Mouse (Mus musculus) liver, embryonic 16.5 days (tissue): ENCODE measurements around the gene Sptlc3. TPM values are rescaled to one million over a fixed set of nuclear protein-coding genes. Genes with fewer than 3 reads are reported as not detected.

Experiments
- ATAC-seq: fragments of 200-750 bp; cut with Nextera tagmentation; 2 replicates; pipeline ENCODE4 v1.8.0; 2017; ENCODE audit warnings: low read depth, mild to moderate bottlenecking, moderate number of reproducible peaks, moderate library complexity
- H3K27ac ChIP-seq: fragments of 300-500 bp; sonication (generic); 2 replicates; pipeline ENCODE4 v1.5.1; 2014; ENCODE audit warnings: mild to moderate bottlenecking, low read length
- H3K27me3 ChIP-seq: fragments of 300-500 bp; sonication (generic); 2 replicates; pipeline ENCODE4 v1.6.1; 2014; ENCODE audit warnings: low read depth, low read length, mixed read lengths; ENCODE audit not compliant: control insufficient read depth, insufficient read depth
- H3K36me3 ChIP-seq: fragments of 300-500 bp; sonication (generic); 2 replicates; pipeline ENCODE4 v1.6.1; 2014; ENCODE audit warnings: mild to moderate bottlenecking; ENCODE audit not compliant: control insufficient read depth, insufficient read depth
- H3K4me1 ChIP-seq: fragments of 300-500 bp; sonication (generic); 2 replicates; pipeline ENCODE4 v1.6.1; 2014; ENCODE audit warnings: low read depth, low read length, mixed read lengths; ENCODE audit not compliant: control insufficient read depth
- H3K4me2 ChIP-seq: fragments of 300-500 bp; sonication (generic); 2 replicates; pipeline ENCODE4 v1.6.1; 2014; ENCODE audit warnings: low read depth, low read length, mixed read lengths
- H3K4me3 ChIP-seq: fragments of 300-500 bp; sonication (generic); 2 replicates; pipeline ENCODE4 v1.5.1; 2014; ENCODE audit warnings: low read depth, mild to moderate bottlenecking, low read length
- H3K9ac ChIP-seq: fragments of 300-500 bp; sonication (generic); 2 replicates; pipeline ENCODE4 v1.6.1; 2014; ENCODE audit warnings: low read depth, low read length
- H3K9me3 ChIP-seq: fragments of 300-500 bp; sonication (generic); replicated peaks from 2 replicates; pipeline ENCODE4 v1.6.1; 2016; ENCODE audit warnings: low read length; ENCODE audit not compliant: control insufficient read depth
- WGBS: fragments of 180-500 bp; shearing (Covaris S2); extraction: QIAGEN DNeasy Blood & Tissue Kit; methylation state at CpG from one replicate; pipeline ENCODE4 v1.1.7; 2014; ENCODE audit not compliant: insufficient replicate concordance; 5-methylcytosine and 5-hydroxymethylcytosine counted together
- polyA plus RNA-seq: library from polyadenylated mRNA; unstranded; fragments of >200 nt; fragmentation: Nextera tagmentation; extraction: Ambion mirVana; gene quantifications from 2 replicates; pipeline ENCODE4 v1.2.1, GENCODE M21; 2015

Sptlc3 gene
- polyA plus RNA-seq, 1 experiment from 2014 or later, result not detected

- 39% methylated on average over 3 of the region's 3 CpGs for WGBS
- ATAC-seq, result no peak
- Histone ChIP-seq H3K4me3 (no peak overlapping the region), H3K27me3 (peaks cover 15% of the 10 kb centered on the region), H3K4me2 (no peak overlapping the region), H3K9ac (no peak overlapping the region), H3K9me3 (no peaks in the 10 kb centered on the region), H3K36me3 (no peaks in the 10 kb centered on the region), H3K4me1 (no peaks in the 10 kb centered on the region), H3K27ac (no peak overlapping the region)
These were observed 178.1 kb downstream of the Sptlc3 start for GRCm38 (mm10) chr2:139671838-139672237.

- no peak for ATAC-seq
- Histone ChIP-seq H3K9ac (no peak overlapping the region), H3K36me3 (no peaks in the 10 kb centered on the region), H3K4me2 (no peak overlapping the region), H3K27ac (no peak overlapping the region), H3K4me1 (no peaks in the 10 kb centered on the region), H3K27me3 (peaks cover 20% of the 10 kb centered on the region), H3K4me3 (no peak overlapping the region), H3K9me3 (no peaks in the 10 kb centered on the region)
- 15% methylated on average over 2 of the region's 2 CpGs for WGBS
These were observed 178.7 kb downstream of the Sptlc3 start for GRCm38 (mm10) chr2:139672371-139672770.

GRCm38 (mm10) chr2:139677065-139677762 lies 183.5 kb downstream of the Sptlc3 start:
- WGBS, result under 1% methylated on average over 52 of the region's 52 CpGs

GRCm38 (mm10) chr2:139677809-139678274 lies 184.1 kb downstream of the Sptlc3 start, which contains the start of gene Ism1:
Ism1 (plus strand) TSS chr2:139678178.
- Histone ChIP-seq H3K4me1 (no peaks in the 10 kb centered on the region), H3K4me2 (peak within 1 kb of the TSS; percentile 77), H3K27ac (no peak within 1 kb of the TSS), H3K36me3 (no peaks in the 10 kb centered on the region), H3K4me3 (peak within 1 kb of the TSS; percentile 60), H3K9ac (no peak within 1 kb of the TSS), H3K27me3 (peaks cover 47% of the 10 kb centered on the region), H3K9me3 (no peaks in the 10 kb centered on the region)
- 0 out of 2 replicates have a peak, but pooled peaks have one; percentile 13 for ATAC-seq
- WGBS, result under 1% methylated on average over 29 of the region's 39 CpGs

More at GRCm38 (mm10) chr2:139677065-139677762, 183.5 kb downstream of the Sptlc3 start:
- 0 out of 2 replicates have a peak, but pooled peaks have one; percentile 13 for ATAC-seq
- Histone ChIP-seq H3K4me2 (peak overlapping the region; percentile 77), H3K36me3 (no peaks in the 10 kb centered on the region), H3K9me3 (no peaks in the 10 kb centered on the region), H3K27ac (no peak overlapping the region), H3K27me3 (peaks cover 47% of the 10 kb centered on the region), H3K9ac (no peak overlapping the region), H3K4me1 (no peaks in the 10 kb centered on the region), H3K4me3 (peak overlapping the region; percentile 60)

GRCm38 (mm10) chr2:139678275-139679140 lies 184.8 kb downstream of the Sptlc3 start:
- Histone ChIP-seq H3K4me3 (peak overlapping the region; percentile 60), H3K4me1 (no peaks in the 10 kb centered on the region), H3K27ac (no peak overlapping the region), H3K4me2 (peak overlapping the region; percentile 77), H3K27me3 (peaks cover 47% of the 10 kb centered on the region), H3K36me3 (no peaks in the 10 kb centered on the region), H3K9me3 (no peaks in the 10 kb centered on the region), H3K9ac (no peak overlapping the region)
- ATAC-seq, result peak; percentile 47; the same call in 1 of the 2 replicates
- WGBS, result under 1% methylated on average over 67 of the region's 84 CpGs

GRCm38 (mm10) chr2:139682540-139682939 lies 188.8 kb downstream of the Sptlc3 start:
- Histone ChIP-seq H3K9ac (no peak overlapping the region), H3K9me3 (no peaks in the 10 kb centered on the region), H3K27ac (no peak overlapping the region), H3K4me3 (no peak overlapping the region), H3K4me1 (no peaks in the 10 kb centered on the region), H3K27me3 (peaks cover 25% of the 10 kb centered on the region), H3K4me2 (no peak overlapping the region), H3K36me3 (no peaks in the 10 kb centered on the region)
- 60% methylated on average over 3 of the region's 3 CpGs for WGBS
- no peak for ATAC-seq

Other genes starting within 250 kb of the Sptlc3 start
- not detected in 2 replicates for gene Ism1, start 184.3 kb downstream of the Sptlc3 start, polyA plus RNA-seq